Mouse (Mus musculus) forebrain, embryonic 11.5 days (tissue): Measurements from ENCODE around the gene Impg1. TPM values are rescaled to one million over a fixed set of nuclear protein-coding genes. Genes with fewer than 3 reads are reported as not detected.
"Not testable (repeated sequence)": the region's sequence is repeated elsewhere in the genome, so short reads cannot be mapped to it uniquely, and the experiment has no call there.

Experiments
- ATAC-seq: fragments of 200-750 bp; cut with Nextera tagmentation; replicated peaks from 2 replicates; pipeline ENCODE4 v1.8.0; 2017; ENCODE audit warnings: moderate TSS enrichment; ENCODE audit not compliant: low FRiP score
- DNase-seq: peaks from one replicate; pipeline ENCODE4 v3.0.0-alpha.2; 2017; ENCODE audit warnings: low spot score
- H3K27ac ChIP-seq: fragments of 300-500 bp; sonication (generic); 2 replicates; pipeline ENCODE4 v1.5.1; 2014; ENCODE audit warnings: low read depth, low read length
- H3K27me3 ChIP-seq: fragments of 300-500 bp; sonication (generic); 2 replicates; pipeline ENCODE4 v1.6.1; 2014; ENCODE audit warnings: mild to moderate bottlenecking, low read length, mixed read lengths; ENCODE audit not compliant: control insufficient read depth, insufficient read depth
- H3K36me3 ChIP-seq: fragments of 300-500 bp; sonication (generic); 2 replicates; pipeline ENCODE4 v1.6.1; 2014; ENCODE audit warnings: mild to moderate bottlenecking, low read length, moderate library complexity, mixed read lengths; ENCODE audit not compliant: control insufficient read depth, insufficient read depth
- H3K4me1 ChIP-seq: fragments of 300-500 bp; sonication (generic); replicated peaks from 2 replicates; pipeline ENCODE4 v1.6.1; 2014; ENCODE audit warnings: low read length, mixed read lengths; ENCODE audit not compliant: control insufficient read depth, insufficient read depth
- H3K4me2 ChIP-seq: fragments of 300-500 bp; sonication (generic); 2 replicates; pipeline ENCODE4 v1.6.1; 2014; ENCODE audit warnings: low read depth, mild to moderate bottlenecking, low read length, moderate library complexity, mixed read lengths; ENCODE audit not compliant: severe bottlenecking
- H3K4me3 ChIP-seq: fragments of 300-500 bp; sonication (generic); 2 replicates; pipeline ENCODE4 v1.5.1; 2014; ENCODE audit warnings: low read depth, low read length
- H3K9ac ChIP-seq: fragments of 300-500 bp; sonication (generic); 2 replicates; pipeline ENCODE4 v1.6.1; 2014; ENCODE audit warnings: low read length
- H3K9me3 ChIP-seq: fragments of 300-500 bp; sonication (generic); 2 replicates; pipeline ENCODE4 v1.6.1; 2016; ENCODE audit warnings: low read length, mixed read lengths; ENCODE audit not compliant: control insufficient read depth
- WGBS: fragments of 180-500 bp; shearing (Covaris S2); extraction: QIAGEN DNeasy Blood & Tissue Kit; methylation state at CpG from one replicate; pipeline ENCODE4 v1.1.7; 2014; 5-methylcytosine and 5-hydroxymethylcytosine counted together
- polyA plus RNA-seq: library from polyadenylated mRNA; unstranded; fragments of >200 nt; fragmentation: Nextera tagmentation; extraction: Ambion mirVana; gene quantifications from 2 replicates; pipeline ENCODE4 v1.2.1, GENCODE M21; 2014

Gene Impg1
- polyA plus RNA-seq, 1 experiment from 2014 or later, result not detected

- no peak overlapping the region for H3K4me2 ChIP-seq
- H3K36me3 ChIP-seq, result no peaks in the 10 kb centered on the region
- H3K9me3 ChIP-seq, result no peaks in the 10 kb centered on the region
- no peak for DNase-seq
- H3K27ac ChIP-seq, result no peak overlapping the region
- H3K27me3 ChIP-seq, result no peaks in the 10 kb centered on the region
- H3K4me1 ChIP-seq, result no peaks in the 10 kb centered on the region
- ATAC-seq, result no peak
- H3K4me3 ChIP-seq, result no peak overlapping the region
- H3K9ac ChIP-seq, result no peak overlapping the region
- WGBS, result 85% methylated on average over 6 of the region's 6 CpGs
Observed at GRCm38 (mm10) chr9:80338026-80338425, 127.3 kb downstream of the Impg1 start.

DNA sequence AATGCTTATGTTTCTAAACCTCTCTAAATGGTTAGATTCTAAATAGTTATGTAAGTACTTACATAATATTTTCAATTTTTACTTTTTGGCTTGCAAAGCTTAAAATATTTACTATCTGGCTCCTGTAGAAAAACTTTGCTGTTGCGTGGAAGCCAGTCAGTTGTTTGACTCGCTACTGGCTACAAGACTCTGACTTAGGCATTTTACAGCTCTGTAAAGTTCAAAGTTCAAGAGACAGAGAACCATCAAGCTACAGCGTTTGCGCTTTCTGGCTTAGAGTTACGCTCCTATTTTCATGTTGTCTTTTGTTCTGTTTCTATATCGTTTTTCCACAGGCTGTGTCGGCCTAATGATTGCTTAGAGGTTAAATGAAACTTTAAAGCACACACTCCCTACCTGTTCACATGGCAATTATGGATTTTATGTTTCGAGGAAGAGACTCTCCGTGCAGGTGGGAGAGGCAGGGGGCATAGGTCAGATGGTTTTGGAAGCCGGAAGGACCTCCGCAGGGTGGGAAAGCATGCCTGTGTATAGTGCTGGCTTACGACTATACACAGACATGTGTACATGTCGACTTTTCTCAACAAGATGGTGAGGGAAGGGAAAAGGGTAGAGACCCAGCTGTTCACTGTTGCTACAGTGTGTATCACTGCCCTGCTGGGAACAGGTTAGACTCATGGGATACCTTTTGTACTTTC lies 129.5 kb downstream of the Impg1 start:
- H3K27ac ChIP-seq, result no peak overlapping the region
- H3K36me3 ChIP-seq, result no peaks in the 10 kb centered on the region
- ATAC-seq (no peak), DNase-seq (no peak)
- no peak overlapping the region for H3K9ac ChIP-seq
- no peak overlapping the region for H3K4me3 ChIP-seq
- H3K4me1 ChIP-seq, result no peaks in the 10 kb centered on the region
- no peaks in the 10 kb centered on the region for H3K27me3 ChIP-seq
- H3K4me2 ChIP-seq, result no peak overlapping the region
- no peaks in the 10 kb centered on the region for H3K9me3 ChIP-seq
- WGBS, result 89% methylated on average over 13 of the region's 13 CpGs

DNA sequence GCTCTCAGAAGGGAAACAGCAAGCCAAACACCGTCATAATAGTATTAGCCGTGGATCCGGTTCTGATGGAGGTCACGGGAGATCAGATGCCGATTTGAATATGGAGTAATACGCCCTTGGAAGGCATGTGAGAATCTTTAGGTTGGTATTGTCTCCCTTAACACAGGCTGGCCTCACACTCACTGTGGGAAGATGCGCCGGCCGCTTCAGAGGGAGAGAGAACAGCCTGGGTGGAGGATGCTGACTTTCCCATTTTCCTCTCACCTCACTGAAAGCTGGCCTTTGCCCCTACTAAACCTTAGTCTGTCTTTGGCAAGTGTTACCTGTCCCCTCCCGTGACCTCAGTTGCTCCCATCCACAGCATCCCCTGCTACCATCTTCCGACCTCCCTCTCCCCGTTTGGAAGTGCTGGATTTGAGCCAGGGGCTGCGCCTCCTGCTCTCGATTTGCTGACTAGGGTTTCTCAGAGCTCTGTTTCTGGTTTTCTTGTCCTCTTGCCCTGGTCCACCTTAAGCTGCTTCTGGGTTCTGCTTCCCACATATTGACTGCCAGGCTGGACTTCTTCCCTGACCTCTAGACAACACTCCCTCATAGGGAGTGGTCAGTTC lies 131.2 kb downstream of the Impg1 start:
- Histone ChIP-seq H3K27me3 (no peaks in the 10 kb centered on the region), H3K4me3 (no peak overlapping the region), H3K9ac (no peak overlapping the region), H3K4me2 (no peak overlapping the region), H3K36me3 (no peaks in the 10 kb centered on the region), H3K9me3 (no peaks in the 10 kb centered on the region), H3K4me1 (no peaks in the 10 kb centered on the region), H3K27ac (no peak overlapping the region)
- DNase-seq (no peak), ATAC-seq (no peak)
- 77% methylated on average over 14 of the region's 14 CpGs for WGBS

DNA sequence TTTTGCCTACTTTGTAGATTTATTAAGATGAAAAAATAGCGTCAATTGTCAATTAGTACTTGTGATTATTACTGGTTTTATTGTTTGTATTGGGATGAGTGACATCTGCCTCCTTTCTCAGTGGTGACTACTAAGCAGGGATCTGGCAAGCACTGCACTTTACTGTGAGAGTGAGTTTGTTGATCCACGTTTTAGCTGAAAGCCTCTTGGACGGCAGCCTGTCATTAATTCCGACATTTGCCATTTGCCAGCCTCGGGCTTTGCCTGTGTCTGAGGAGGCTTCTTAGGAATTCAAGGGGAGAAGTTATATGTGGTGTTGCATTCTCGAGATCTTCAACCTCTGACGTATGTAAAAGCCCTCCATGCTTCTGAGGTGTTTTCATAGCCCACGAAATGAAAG lies 131.8 kb downstream of the Impg1 start:
- Histone ChIP-seq H3K9ac (no peak overlapping the region), H3K36me3 (no peaks in the 10 kb centered on the region), H3K9me3 (no peaks in the 10 kb centered on the region), H3K4me2 (no peak overlapping the region), H3K4me3 (no peak overlapping the region), H3K27me3 (no peaks in the 10 kb centered on the region), H3K27ac (no peak overlapping the region), H3K4me1 (no peaks in the 10 kb centered on the region)
- DNase-seq (no peak), ATAC-seq (no peak)
- 61% methylated on average over 8 of the region's 8 CpGs for WGBS

DNA sequence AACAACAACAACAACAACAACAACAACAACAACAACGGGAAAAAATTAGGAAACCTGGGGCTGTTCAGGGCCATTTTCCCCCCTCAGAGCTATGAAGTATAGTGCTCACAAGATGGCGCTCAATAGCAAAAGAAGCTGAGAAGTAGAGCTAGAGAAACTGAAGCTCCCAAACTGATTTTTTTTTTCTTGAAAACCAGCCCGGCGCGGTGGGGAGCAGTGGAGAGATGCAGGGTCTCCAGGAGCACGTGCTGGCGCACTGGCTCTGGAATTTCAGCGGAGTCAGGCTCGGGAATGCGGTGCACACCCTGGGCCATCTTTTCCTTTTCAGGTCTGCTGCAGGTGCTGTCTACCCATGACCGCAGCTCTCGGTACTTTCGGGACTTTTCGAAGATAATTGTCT lies 133.1 kb downstream of the Impg1 start:
- no peaks in the 10 kb centered on the region for H3K4me1 ChIP-seq
- H3K9me3 ChIP-seq, result no peaks in the 10 kb centered on the region
- DNase-seq (peak; percentile 76), ATAC-seq (peak; percentile 81)
- H3K4me3 ChIP-seq, result no peak overlapping the region
- peak overlapping the region; percentile 39; the same call in 1 of the 2 replicates for H3K4me2 ChIP-seq
- H3K27ac ChIP-seq, result no peak overlapping the region
- H3K9ac ChIP-seq, result no peak overlapping the region
- 22% methylated on average over 14 of the region's 14 CpGs for WGBS
- no peaks in the 10 kb centered on the region for H3K36me3 ChIP-seq
- no peaks in the 10 kb centered on the region for H3K27me3 ChIP-seq

- not testable (repeated sequence) for H3K36me3 ChIP-seq, H3K27me3 ChIP-seq, H3K4me3 ChIP-seq, H3K9ac ChIP-seq, H3K4me2 ChIP-seq, H3K4me1 ChIP-seq, ATAC-seq, H3K27ac ChIP-seq, H3K9me3 ChIP-seq, DNase-seq
- WGBS, result 93% methylated on average over 2 of the region's 2 CpGs
Observed at GRCm38 (mm10) chr9:80321051-80321887, 144.0 kb downstream of the Impg1 start.

DNA sequence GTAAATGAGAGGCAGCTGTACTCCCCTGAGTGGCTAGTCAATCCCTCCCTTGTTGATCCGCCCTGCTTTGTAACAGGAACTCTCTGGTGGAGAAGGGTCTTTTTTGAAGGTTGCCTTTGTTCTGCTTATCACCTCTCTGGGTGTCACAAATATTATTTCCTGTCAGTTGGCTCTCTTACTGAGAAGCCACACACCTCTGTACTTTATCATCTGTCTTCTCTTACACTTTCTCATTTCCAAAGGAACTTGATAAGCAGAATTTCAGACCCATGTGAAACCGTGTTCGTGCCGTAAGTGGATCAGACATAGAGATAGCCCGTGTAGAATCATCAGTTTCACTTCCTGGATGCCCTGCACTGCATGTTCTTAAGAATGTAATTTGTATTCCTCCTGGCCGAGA lies 147.3 kb downstream of the Impg1 start:
- DNase-seq (no peak), ATAC-seq (no peak)
- Histone ChIP-seq H3K27me3 (no peaks in the 10 kb centered on the region), H3K9ac (no peak overlapping the region), H3K27ac (no peak overlapping the region), H3K4me3 (no peak overlapping the region), H3K9me3 (no peaks in the 10 kb centered on the region), H3K36me3 (no peaks in the 10 kb centered on the region), H3K4me2 (no peak overlapping the region), H3K4me1 (no peaks in the 10 kb centered on the region)
- 87% methylated on average over 6 of the region's 6 CpGs for whole genome bisulfite sequencing

GRCm38 (mm10) chr9:80315922-80316321 lies 149.4 kb downstream of the Impg1 start:
- H3K9me3 ChIP-seq, result no peaks in the 10 kb centered on the region
- no peaks in the 10 kb centered on the region for H3K27me3 ChIP-seq
- no peak overlapping the region for H3K4me3 ChIP-seq
- no peak overlapping the region for H3K27ac ChIP-seq
- no peaks in the 10 kb centered on the region for H3K36me3 ChIP-seq
- no peaks in the 10 kb centered on the region for H3K4me1 ChIP-seq
- WGBS, result 93% methylated on average over 6 of the region's 6 CpGs
- DNase-seq (no peak), ATAC-seq (no peak)
- no peak overlapping the region for H3K9ac ChIP-seq
- no peak overlapping the region for H3K4me2 ChIP-seq
